Mouse (Mus musculus): ENCODE results near the gene Adamts12. TPM values are rescaled to one million over a fixed set of nuclear protein-coding genes. Genes with fewer than 3 reads are reported as not detected.

Adamts12 gene
- polyA plus RNA-seq, 1 experiment from 2014 or later = 1.9 TPM

- no peaks in the 10 kb centered on the region for H3K9me3 ChIP-seq (replicated peaks; ENCODE audit: control insufficient read depth, low read length)
- H3K4me2 ChIP-seq (ENCODE audit: low read depth, low read length) = no peak overlapping the region
- no peaks in the 10 kb centered on the region for H3K27me3 ChIP-seq (ENCODE audit: control insufficient read depth, insufficient read depth, low read length)
- H3K4me3 ChIP-seq (ENCODE audit: low read length) = no peak overlapping the region
- no peak for ATAC-seq (replicated peaks; ENCODE audit: extremely low read depth, insufficient read depth, low FRiP score)
- no peak overlapping the region for H3K9ac ChIP-seq (ENCODE audit: low read length)
- WGBS = 53% methylated on average over 4 of the region's 4 CpGs
- H3K4me1 ChIP-seq (ENCODE audit: control insufficient read depth, insufficient read depth, low read length) = no peaks in the 10 kb centered on the region
- no peak overlapping the region for H3K27ac ChIP-seq (ENCODE audit: low read length)
- no peaks in the 10 kb centered on the region for H3K36me3 ChIP-seq (ENCODE audit: control insufficient read depth, insufficient read depth)
Measured at GRCm38 (mm10) chr15:11097967-11098702, 33.5 kb downstream of the Adamts12 start.

- ATAC-seq (replicated peaks; ENCODE audit: extremely low read depth, insufficient read depth, low FRiP score) = no peak
- no peak overlapping the region for H3K27ac ChIP-seq (ENCODE audit: low read length)
- no peaks in the 10 kb centered on the region for H3K9me3 ChIP-seq (replicated peaks; ENCODE audit: control insufficient read depth, low read length)
- no peak overlapping the region for H3K4me2 ChIP-seq (ENCODE audit: low read depth, low read length)
- no peak overlapping the region for H3K9ac ChIP-seq (ENCODE audit: low read length)
- H3K27me3 ChIP-seq (ENCODE audit: control insufficient read depth, insufficient read depth, low read length) = no peaks in the 10 kb centered on the region
- 62% methylated on average over 7 of the region's 7 CpGs for WGBS
- H3K36me3 ChIP-seq (ENCODE audit: control insufficient read depth, insufficient read depth) = no peaks in the 10 kb centered on the region
- H3K4me3 ChIP-seq (ENCODE audit: low read length) = no peak overlapping the region
- H3K4me1 ChIP-seq (ENCODE audit: control insufficient read depth, insufficient read depth, low read length) = no peaks in the 10 kb centered on the region
Measured at GRCm38 (mm10) chr15:11098940-11099339, 34.4 kb downstream of the Adamts12 start.

GRCm38 (mm10) chr15:11100917-11101316 is 36.3 kb downstream of the Adamts12 start:
- Histone ChIP-seq H3K27ac (ENCODE audit: low read length) (no peak overlapping the region), H3K4me3 (ENCODE audit: low read length) (no peak overlapping the region), H3K4me2 (ENCODE audit: low read depth, low read length) (no peak overlapping the region), H3K9me3 (replicated peaks; ENCODE audit: control insufficient read depth, low read length) (no peaks in the 10 kb centered on the region), H3K4me1 (ENCODE audit: control insufficient read depth, insufficient read depth, low read length) (no peaks in the 10 kb centered on the region), H3K9ac (ENCODE audit: low read length) (no peak overlapping the region), H3K27me3 (ENCODE audit: control insufficient read depth, insufficient read depth, low read length) (no peaks in the 10 kb centered on the region), H3K36me3 (ENCODE audit: control insufficient read depth, insufficient read depth) (no peaks in the 10 kb centered on the region)
- ATAC-seq (replicated peaks; ENCODE audit: extremely low read depth, insufficient read depth, low FRiP score) = no peak
- 72% methylated on average over 4 of the region's 4 CpGs for WGBS

GRCm38 (mm10) chr15:11105101-11105500 is 40.5 kb downstream of the Adamts12 start:
- Histone ChIP-seq H3K4me3 (ENCODE audit: low read length) (no peak overlapping the region), H3K27me3 (ENCODE audit: control insufficient read depth, insufficient read depth, low read length) (no peaks in the 10 kb centered on the region), H3K4me1 (ENCODE audit: control insufficient read depth, insufficient read depth, low read length) (no peaks in the 10 kb centered on the region), H3K9me3 (replicated peaks; ENCODE audit: control insufficient read depth, low read length) (no peaks in the 10 kb centered on the region), H3K27ac (ENCODE audit: low read length) (no peak overlapping the region), H3K4me2 (ENCODE audit: low read depth, low read length) (no peak overlapping the region), H3K36me3 (ENCODE audit: control insufficient read depth, insufficient read depth) (no peaks in the 10 kb centered on the region), H3K9ac (ENCODE audit: low read length) (no peak overlapping the region)
- no peak for ATAC-seq (replicated peaks; ENCODE audit: extremely low read depth, insufficient read depth, low FRiP score)
- WGBS = 69% methylated on average over 2 of the region's 2 CpGs

- Histone ChIP-seq H3K9me3 (replicated peaks; ENCODE audit: control insufficient read depth, low read length) (no peaks in the 10 kb centered on the region), H3K36me3 (ENCODE audit: control insufficient read depth, insufficient read depth) (no peaks in the 10 kb centered on the region), H3K4me2 (ENCODE audit: low read depth, low read length) (no peak overlapping the region), H3K27ac (ENCODE audit: low read length) (no peak overlapping the region), H3K4me3 (ENCODE audit: low read length) (no peak overlapping the region), H3K9ac (ENCODE audit: low read length) (no peak overlapping the region), H3K27me3 (ENCODE audit: control insufficient read depth, insufficient read depth, low read length) (no peaks in the 10 kb centered on the region), H3K4me1 (ENCODE audit: control insufficient read depth, insufficient read depth, low read length) (no peaks in the 10 kb centered on the region)
- no peak for ATAC-seq (replicated peaks; ENCODE audit: extremely low read depth, insufficient read depth, low FRiP score)
- WGBS = 62% methylated on average over 5 of the region's 5 CpGs
Measured at GRCm38 (mm10) chr15:11107376-11107775, 42.8 kb downstream of the Adamts12 start.

- H3K4me1 ChIP-seq (ENCODE audit: control insufficient read depth, insufficient read depth, low read length) = 0 out of 2 replicates have a peak, but pooled peaks cover 2% of the 10 kb centered on the region
- H3K36me3 ChIP-seq (ENCODE audit: control insufficient read depth, insufficient read depth) = no peaks in the 10 kb centered on the region
- no peak overlapping the region for H3K9ac ChIP-seq (ENCODE audit: low read length)
- WGBS = 82% methylated on average over 8 of the region's 8 CpGs
- no peaks in the 10 kb centered on the region for H3K9me3 ChIP-seq (replicated peaks; ENCODE audit: control insufficient read depth, low read length)
- no peak overlapping the region for H3K4me3 ChIP-seq (ENCODE audit: low read length)
- H3K27ac ChIP-seq (ENCODE audit: low read length) = no peak overlapping the region
- ATAC-seq (replicated peaks; ENCODE audit: extremely low read depth, insufficient read depth, low FRiP score) = no peak
- H3K4me2 ChIP-seq (ENCODE audit: low read depth, low read length) = no peak overlapping the region
- no peaks in the 10 kb centered on the region for H3K27me3 ChIP-seq (ENCODE audit: control insufficient read depth, insufficient read depth, low read length)
Measured at GRCm38 (mm10) chr15:11114631-11115197, 50.1 kb downstream of the Adamts12 start.

- 0 out of 2 replicates have a peak, but pooled peaks cover 2% of the 10 kb centered on the region for H3K4me1 ChIP-seq (ENCODE audit: control insufficient read depth, insufficient read depth, low read length)
- H3K9me3 ChIP-seq (replicated peaks; ENCODE audit: control insufficient read depth, low read length) = no peaks in the 10 kb centered on the region
- H3K4me3 ChIP-seq (ENCODE audit: low read length) = no peak overlapping the region
- no peaks in the 10 kb centered on the region for H3K27me3 ChIP-seq (ENCODE audit: control insufficient read depth, insufficient read depth, low read length)
- no peaks in the 10 kb centered on the region for H3K36me3 ChIP-seq (ENCODE audit: control insufficient read depth, insufficient read depth)
- no peak overlapping the region for H3K9ac ChIP-seq (ENCODE audit: low read length)
- ATAC-seq (replicated peaks; ENCODE audit: extremely low read depth, insufficient read depth, low FRiP score) = 0 out of 2 replicates have a peak, but pooled peaks have one; percentile 45
- no peak overlapping the region for H3K27ac ChIP-seq (ENCODE audit: low read length)
- WGBS = 60% methylated on average over 2 of the region's 2 CpGs
- H3K4me2 ChIP-seq (ENCODE audit: low read depth, low read length) = no peak overlapping the region
Measured at GRCm38 (mm10) chr15:11116303-11116702, 51.7 kb downstream of the Adamts12 start.

- no peak overlapping the region for H3K4me2 ChIP-seq (ENCODE audit: low read depth, low read length)
- no peak overlapping the region for H3K9ac ChIP-seq (ENCODE audit: low read length)
- no peak overlapping the region for H3K4me3 ChIP-seq (ENCODE audit: low read length)
- H3K9me3 ChIP-seq (replicated peaks; ENCODE audit: control insufficient read depth, low read length) = no peaks in the 10 kb centered on the region
- H3K27me3 ChIP-seq (ENCODE audit: control insufficient read depth, insufficient read depth, low read length) = no peaks in the 10 kb centered on the region
- no peak overlapping the region; the same call in 1 of the 2 replicates for H3K27ac ChIP-seq (ENCODE audit: low read length)
- ATAC-seq (replicated peaks; ENCODE audit: extremely low read depth, insufficient read depth, low FRiP score) = no peak
- H3K36me3 ChIP-seq (ENCODE audit: control insufficient read depth, insufficient read depth) = no peaks in the 10 kb centered on the region
- H3K4me1 ChIP-seq (ENCODE audit: control insufficient read depth, insufficient read depth, low read length) = 0 out of 2 replicates have a peak, but pooled peaks cover 2% of the 10 kb centered on the region
- 38% methylated on average over 3 of the region's 3 CpGs for WGBS
Measured at GRCm38 (mm10) chr15:11116853-11117252, 52.3 kb downstream of the Adamts12 start.

- Histone ChIP-seq H3K9ac (ENCODE audit: low read length) (no peak overlapping the region), H3K27me3 (ENCODE audit: control insufficient read depth, insufficient read depth, low read length) (no peaks in the 10 kb centered on the region), H3K36me3 (ENCODE audit: control insufficient read depth, insufficient read depth) (no peaks in the 10 kb centered on the region), H3K4me1 (ENCODE audit: control insufficient read depth, insufficient read depth, low read length) (0 out of 2 replicates have a peak, but pooled peaks cover 2% of the 10 kb centered on the region), H3K4me3 (ENCODE audit: low read length) (no peak overlapping the region), H3K27ac (ENCODE audit: low read length) (no peak overlapping the region), H3K9me3 (replicated peaks; ENCODE audit: control insufficient read depth, low read length) (no peaks in the 10 kb centered on the region), H3K4me2 (ENCODE audit: low read depth, low read length) (no peak overlapping the region)
- ATAC-seq (replicated peaks; ENCODE audit: extremely low read depth, insufficient read depth, low FRiP score) = no peak
Measured at GRCm38 (mm10) chr15:11118371-11118770, 53.8 kb downstream of the Adamts12 start.

All from heart, embryonic 16.5 days (tissue).